Mouse (Mus musculus) gastrocnemius, postnatal 10 days (tissue): ENCODE results near the gene Lamtor5. TPM values are rescaled to one million over a fixed set of nuclear protein-coding genes. Genes with fewer than 3 reads are reported as not detected.
"Not testable (repeated sequence)": the region's sequence is repeated elsewhere in the genome, so short reads cannot be mapped to it uniquely, and the experiment has no call there.

Experiments used
- DNase-seq: peaks from one replicate; pipeline ENCODE4 v3.0.0; 2021; ENCODE audit warnings: mixed read lengths
- total RNA-seq, 2 experiments: library from RNA; stranded (reverse); gene quantifications; 2 replicates each; pipeline ENCODE4 v1.2.3; 2021

Gene Lamtor5
- total RNA-seq, 2 experiments from 2014 or later, result 50.5 to 53.2 TPM

GRCm38 (mm10) chr3:107266814-107267345, 11.8 kb upstream of the Lamtor5 start:
- DNase-seq, result no peak

- DNase-seq, result no peak
Observed at GRCm38 (mm10) chr3:107272433-107272832, 6.2 kb upstream of the Lamtor5 start.

- peak; percentile 51 for DNase-seq
Observed at GRCm38 (mm10) chr3:107273820-107274219, 4.8 kb upstream of the Lamtor5 start.

DNA sequence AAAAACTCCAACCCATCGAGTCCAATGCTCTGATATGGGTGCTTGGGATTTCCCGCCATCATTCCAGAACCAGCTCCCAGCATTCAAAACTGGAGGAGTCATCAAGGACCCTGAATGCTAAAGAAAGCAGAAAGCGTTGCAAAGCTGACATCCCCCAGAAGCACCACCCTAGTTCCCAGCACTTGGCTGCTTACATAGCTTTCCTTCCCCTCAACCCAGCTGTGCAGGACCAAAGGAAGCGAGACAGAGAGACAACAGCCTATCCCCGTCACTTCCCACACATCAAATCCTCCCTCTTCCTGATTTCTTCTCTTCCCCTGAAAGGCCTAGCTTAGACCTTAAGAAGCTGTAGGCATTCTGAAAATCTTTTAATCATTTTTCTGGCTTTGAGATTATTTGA, 3.3 kb upstream of the Lamtor5 start:
- no peak for DNase-seq

DNA sequence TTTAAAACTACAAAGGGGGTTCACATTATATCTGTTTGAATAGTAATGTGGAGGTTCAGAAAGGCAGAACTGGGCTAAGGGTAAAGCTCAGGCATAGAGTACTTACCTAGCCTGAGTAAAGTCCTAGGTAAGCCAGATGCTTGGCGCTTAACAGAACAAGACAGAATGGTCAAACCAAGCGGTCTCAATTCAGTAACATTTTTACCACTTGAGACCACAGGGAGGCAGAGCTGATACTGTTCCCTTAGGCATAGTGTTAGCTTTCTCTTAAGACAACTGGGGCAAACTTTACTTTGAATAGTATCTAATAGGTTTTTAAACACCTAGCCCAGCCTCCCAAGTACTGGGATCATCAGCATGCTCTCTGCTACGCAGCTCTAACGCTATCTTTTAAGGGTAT, 2.7 kb upstream of the Lamtor5 start:
- no peak for DNase-seq

DNA sequence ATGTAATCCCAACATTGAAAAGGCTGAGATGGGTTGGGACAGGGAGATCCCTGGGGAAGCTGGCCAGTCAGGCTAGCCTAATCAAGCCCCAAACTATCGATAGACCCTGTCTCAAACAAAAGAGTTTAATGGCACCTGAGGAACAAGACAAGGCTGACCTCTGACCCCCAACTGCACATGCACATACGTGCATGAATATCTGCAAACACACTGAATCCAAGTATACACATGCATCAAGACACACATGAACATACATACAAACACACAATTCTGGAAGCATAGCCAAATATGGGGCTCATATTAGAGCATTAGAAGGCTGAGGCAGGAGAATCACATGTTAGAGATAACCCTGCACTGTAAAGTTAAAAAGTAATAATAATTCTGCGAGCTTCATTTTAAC, 2.0 kb upstream of the Lamtor5 start:
- no peak for DNase-seq

DNA sequence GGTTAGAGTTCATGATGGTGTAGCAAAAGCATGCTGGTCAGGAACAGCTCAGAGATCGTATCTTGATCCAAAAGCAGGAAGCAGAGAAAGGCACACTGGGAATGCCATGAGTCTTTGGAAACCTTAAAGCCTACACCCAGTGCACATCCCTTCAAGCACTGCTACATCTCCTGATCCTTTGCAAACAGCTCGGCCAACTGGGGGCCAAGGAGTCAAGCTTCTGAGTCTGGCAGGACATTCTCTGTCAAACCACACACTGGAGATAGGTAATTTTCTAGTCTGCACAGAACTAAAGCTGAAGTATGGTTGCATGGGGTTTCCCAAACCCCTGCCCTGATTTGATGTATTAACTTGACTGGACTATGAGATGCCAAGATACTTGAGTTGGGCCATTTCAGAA, 7.5 kb downstream of the Lamtor5 start:
- no peak for DNase-seq

DNA sequence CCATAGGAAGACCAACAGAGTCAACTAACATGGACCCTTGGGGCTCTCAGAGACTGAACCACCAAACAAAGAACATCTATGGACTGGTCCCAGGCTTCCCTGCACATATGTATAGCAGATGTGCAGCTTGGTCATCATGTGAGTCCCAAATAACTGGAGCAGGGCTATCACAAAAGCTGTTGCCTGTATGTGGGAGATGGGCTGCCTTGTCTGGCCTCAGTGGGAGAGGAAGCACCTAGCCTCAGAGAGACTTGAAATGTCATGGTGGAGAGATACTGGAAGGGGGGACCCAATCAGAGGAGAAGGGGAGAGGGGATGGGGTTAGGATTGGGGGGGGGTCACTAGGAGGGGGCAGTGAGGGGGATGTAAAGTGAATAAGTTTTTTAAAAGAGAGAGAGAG, 8.7 kb downstream of the Lamtor5 start:
- no peak for DNase-seq

- no peak for DNase-seq
Observed at GRCm38 (mm10) chr3:107290764-107291381, 12.2 kb downstream of the Lamtor5 start, which contains the start of gene Slc16a4. Slc16a4 (plus strand) TSS chr3:107291230.

DNA sequence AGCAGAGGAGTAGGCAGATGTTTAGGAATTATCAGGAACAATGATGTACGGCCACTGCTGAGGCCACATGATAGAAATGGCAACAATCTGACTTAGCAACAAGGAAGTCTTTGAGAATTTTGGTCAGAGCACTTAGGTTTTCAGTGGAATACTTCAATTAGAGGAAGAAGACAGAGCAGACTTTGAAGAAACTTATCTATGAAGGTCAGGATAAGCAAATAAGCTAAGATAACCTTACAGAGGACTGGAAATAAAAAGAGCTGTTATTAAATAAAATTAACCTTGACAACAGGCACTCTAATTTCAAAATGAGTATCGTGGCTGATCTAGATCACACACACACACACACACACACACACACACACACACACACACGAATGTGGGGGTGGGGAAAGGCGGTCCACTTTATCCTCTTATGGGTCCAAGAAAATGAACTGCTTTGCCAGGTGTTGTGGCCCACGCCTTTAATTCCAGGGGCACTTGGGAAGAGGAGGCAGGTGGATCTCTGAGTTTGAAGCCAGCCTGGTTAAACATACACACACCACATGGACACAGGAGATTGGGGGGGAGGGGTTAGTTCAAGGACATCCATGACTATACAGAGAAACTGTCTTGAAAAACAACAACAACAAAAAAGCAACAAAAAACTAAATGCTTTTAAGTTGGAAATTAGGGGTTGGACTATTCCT, 17.2 kb downstream of the Lamtor5 start:
- DNase-seq, result no peak

GRCm38 (mm10) chr3:107296917-107297316, 18.3 kb downstream of the Lamtor5 start:
- DNase-seq, result not testable (repeated sequence)

- no peak for DNase-seq
Observed at GRCm38 (mm10) chr3:107317338-107317737, 38.7 kb downstream of the Lamtor5 start.

DNA sequence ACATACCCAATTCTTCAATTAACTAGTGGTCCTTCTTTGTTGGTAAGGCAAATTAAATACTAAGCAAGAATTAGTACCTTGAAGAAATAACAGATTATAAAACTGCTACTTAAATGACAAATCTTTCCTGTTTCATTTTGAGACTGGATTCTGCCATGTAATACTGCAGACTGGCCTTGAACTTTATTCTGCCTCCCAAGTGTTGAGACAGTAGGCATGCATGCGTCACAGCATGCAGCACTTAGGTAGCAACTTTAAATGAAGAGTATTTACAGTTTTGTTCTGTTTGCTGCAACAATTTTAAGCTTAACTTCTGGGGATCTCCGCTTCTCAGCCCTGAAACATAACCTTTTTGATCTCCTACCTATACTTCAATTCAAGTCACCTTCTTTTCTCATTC, 42.5 kb downstream of the Lamtor5 start:
- no peak for DNase-seq

GRCm38 (mm10) chr3:107321776-107322175, 43.1 kb downstream of the Lamtor5 start:
- DNase-seq, result no peak

DNA sequence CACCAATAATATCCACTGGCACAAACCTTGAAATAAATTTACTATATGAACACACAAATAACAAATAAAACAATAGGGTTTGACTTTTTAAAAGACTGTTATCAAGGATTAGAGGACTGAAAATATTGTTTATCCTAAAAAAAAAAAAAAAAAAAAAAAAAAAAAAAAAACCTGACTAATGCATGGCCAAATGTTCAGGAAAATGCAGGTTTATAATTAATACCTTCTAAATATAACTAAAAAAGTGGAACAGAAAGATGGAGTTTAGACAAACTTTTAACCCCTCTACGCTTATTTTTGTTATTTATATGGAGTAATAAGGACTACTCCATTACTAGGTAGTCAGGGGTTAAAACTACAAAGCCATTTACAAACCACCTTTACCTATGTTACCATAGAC, 47.8 kb downstream of the Lamtor5 start:
- DNase-seq, result no peak

DNA sequence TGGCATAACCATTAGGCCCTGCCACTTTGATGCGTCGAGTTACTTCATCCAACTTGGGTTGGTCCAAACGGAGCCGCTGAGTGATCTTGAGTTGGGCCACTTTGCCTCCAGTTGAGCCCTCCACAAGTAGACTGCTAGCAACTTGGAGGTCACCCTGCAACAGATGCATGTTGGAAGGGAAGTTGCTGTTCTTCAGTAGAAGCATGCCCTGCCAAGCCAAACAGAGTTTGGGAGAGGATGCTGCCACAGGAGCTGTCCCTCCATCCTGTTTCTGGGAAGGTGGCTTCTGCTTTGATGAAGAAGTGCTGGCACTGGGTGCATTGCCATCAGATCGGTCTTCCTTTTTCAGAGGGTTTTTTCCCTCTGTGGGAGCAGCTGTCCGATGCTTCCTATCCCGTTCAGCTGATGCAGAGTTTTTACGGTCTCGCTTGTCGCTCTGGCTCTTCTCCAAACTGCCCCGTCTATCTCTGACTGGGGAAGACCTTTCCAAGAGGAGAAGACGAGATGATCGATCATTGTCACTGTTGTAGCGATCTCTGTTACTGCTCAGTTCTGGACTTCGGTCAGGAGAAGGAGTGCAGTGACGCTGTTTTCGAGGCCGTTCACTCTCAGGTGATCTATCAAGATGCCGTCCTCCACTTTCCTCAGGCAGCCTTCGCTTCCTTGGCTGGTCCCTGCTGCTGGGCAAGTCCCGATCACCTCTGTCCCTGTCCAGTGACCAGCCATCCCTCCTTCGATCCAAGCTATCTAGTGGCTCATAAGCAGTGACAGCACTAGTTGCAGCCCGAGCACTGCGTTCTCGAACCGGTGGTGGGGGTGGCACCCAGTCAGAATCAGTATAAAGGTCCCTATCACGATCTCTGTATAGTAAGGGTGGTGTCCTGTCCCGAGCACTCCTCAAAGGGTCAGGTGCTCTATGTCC, 52.1 kb downstream of the Lamtor5 start:
- DNase-seq, result no peak

DNA sequence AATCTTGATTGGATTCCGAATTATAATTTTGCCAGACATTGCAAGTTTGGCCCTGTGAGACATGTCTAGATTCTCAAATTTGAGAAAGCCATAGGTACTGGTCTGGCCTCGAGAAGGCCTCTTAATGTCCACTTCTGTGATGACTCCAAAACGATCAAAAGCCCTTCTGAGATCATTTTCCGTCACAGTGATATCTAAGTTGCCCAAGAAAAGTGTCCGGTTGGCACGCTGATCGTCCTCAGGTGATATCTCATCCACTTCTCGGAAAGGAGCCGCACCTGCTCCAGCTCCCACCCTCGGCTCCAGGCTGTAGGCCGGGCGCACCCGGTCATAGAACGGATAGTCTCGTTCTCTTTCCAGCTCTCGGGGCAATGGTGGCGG, 53.1 kb downstream of the Lamtor5 start:
- DNase-seq, result no peak

DNA sequence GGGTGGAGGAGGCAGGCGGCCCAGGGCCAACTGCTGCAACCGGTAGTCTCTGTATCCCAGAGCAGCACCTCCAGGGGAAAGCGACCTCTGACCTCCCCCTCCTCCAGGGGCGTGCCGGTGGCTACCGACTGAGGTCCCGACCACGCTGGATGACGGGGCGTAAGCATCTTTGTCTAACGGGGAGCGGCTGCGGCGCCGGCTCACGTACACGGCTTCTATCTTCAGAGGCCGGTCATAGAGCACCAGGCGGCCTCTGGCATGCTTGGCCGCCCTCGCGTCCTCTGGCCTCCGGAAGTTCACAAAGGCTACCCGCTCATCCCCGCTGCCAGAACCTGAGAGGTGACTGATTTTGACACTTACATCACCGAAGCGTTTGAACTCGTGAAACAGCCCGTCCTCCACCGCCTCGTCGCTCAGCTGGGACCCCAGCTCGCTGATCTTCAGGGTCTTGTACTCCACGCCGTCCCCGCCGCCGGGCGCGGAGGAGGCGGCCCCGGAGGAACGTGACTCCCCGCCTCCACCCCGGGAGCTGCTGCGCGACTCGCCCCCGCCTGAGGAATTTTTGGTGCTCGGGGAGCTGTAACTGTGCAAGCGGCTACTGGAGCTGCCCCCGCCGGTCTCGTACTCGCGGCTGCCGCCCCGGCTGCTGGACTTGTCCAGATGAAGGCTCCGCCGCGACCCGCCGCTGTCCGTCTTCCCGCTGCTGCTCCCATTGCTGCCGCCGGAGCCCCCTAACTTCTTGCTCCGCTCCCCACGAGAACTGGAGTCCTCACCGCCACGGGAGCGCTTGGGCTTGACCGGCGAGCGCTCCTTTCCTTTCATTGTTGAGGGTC, 53.7 kb downstream of the Lamtor5 start:
- DNase-seq, result peak; percentile 51

- DNase-seq, result peak; percentile 86
Observed at GRCm38 (mm10) chr3:107332960-107333380, 54.3 kb downstream of the Lamtor5 start.
